Mouse (Mus musculus) monocyte, adult 5-6 weeks (primary cell): ENCODE measurements at regions not wholly inside any gene's neighbourhood (a gene's known extent, or its start where the extent isn't known, plus 50 kb on each side); places are given as distances from the start of the nearest gene placed in this dataset.
"Not testable (repeated sequence)": the region's sequence is repeated elsewhere in the genome, so short reads cannot be mapped to it uniquely, and the experiment has no call there.

ENCODE experiments used
- ATAC-seq: fragments of 153-309, 156-312 bp; replicated peaks from 2 replicates; pipeline ENCODE4 v1.8.0; 2017; ENCODE audit warnings: mild to moderate bottlenecking; ENCODE audit not compliant: low TSS enrichment, insufficient number of reproducible peaks, severe bottlenecking, poor library complexity, low FRiP score

- ATAC-seq: no peak
These were observed 622.0 kb upstream of the Marcks start for GRCm38 (mm10) chr10:37760542-37761367.

GRCm38 (mm10) chr10:37741581-37741980 is 602.9 kb upstream of the Marcks start:
- ATAC-seq: no peak

- no peak for ATAC-seq
These were observed 600.3 kb upstream of the Marcks start for GRCm38 (mm10) chr10:37739024-37739423.

- ATAC-seq: no peak
These were observed 586.9 kb upstream of the Marcks start for GRCm38 (mm10) chr10:37725609-37726008.

GRCm38 (mm10) chr10:37724994-37725393 is 586.3 kb upstream of the Marcks start:
- ATAC-seq: not testable (repeated sequence)

GRCm38 (mm10) chr10:37720748-37721147 is 582.0 kb upstream of the Marcks start:
- ATAC-seq: no peak

GRCm38 (mm10) chr10:37716946-37717345 is 578.2 kb upstream of the Marcks start:
- no peak for ATAC-seq

GRCm38 (mm10) chr10:37711459-37711858 is 572.7 kb upstream of the Marcks start:
- no peak for ATAC-seq

- no peak for ATAC-seq
These were observed 555.4 kb upstream of the Marcks start for GRCm38 (mm10) chr10:37694041-37694690.

GRCm38 (mm10) chr10:37692851-37693250 is 554.1 kb upstream of the Marcks start:
- no peak for ATAC-seq

GRCm38 (mm10) chr10:37691939-37692338 is 553.2 kb upstream of the Marcks start:
- no peak for ATAC-seq

GRCm38 (mm10) chr10:37683101-37683500 is 544.4 kb upstream of the Marcks start:
- no peak for ATAC-seq

- no peak for ATAC-seq
These were observed 541.9 kb upstream of the Marcks start for GRCm38 (mm10) chr10:37680601-37681000.

GRCm38 (mm10) chr10:37677826-37678225 is 539.1 kb upstream of the Marcks start:
- no peak for ATAC-seq

- no peak for ATAC-seq
These were observed 530.1 kb upstream of the Marcks start for GRCm38 (mm10) chr10:37668827-37669226.

- no peak for ATAC-seq
These were observed 528.5 kb upstream of the Marcks start for GRCm38 (mm10) chr10:37667031-37667745.

- no peak for ATAC-seq
These were observed 527.8 kb upstream of the Marcks start for GRCm38 (mm10) chr10:37666535-37666934.

- no peak for ATAC-seq
These were observed 498.4 kb upstream of the Marcks start for GRCm38 (mm10) chr10:37637001-37637562.

- ATAC-seq: no peak
These were observed 497.7 kb upstream of the Marcks start for GRCm38 (mm10) chr10:37636421-37636820.
